Mouse (Mus musculus) midbrain, embryonic 10.5 days (tissue): ENCODE data around the gene Mtus2. TPM values are rescaled to one million over a fixed set of nuclear protein-coding genes. Genes with fewer than 3 reads are reported as not detected.
"Not testable (repeated sequence)": the region's sequence is repeated elsewhere in the genome, so short reads cannot be mapped to it uniquely, and the experiment has no call there.

Experiments
- DNase-seq: peaks from one replicate; pipeline ENCODE4 v3.0.0-alpha.2; 2017; ENCODE audit warnings: low spot score
- H3K27ac ChIP-seq: fragments of 300-500 bp; sonication (generic); replicated peaks from 2 replicates; pipeline ENCODE4 v1.5.1; 2016; ENCODE audit warnings: mild to moderate bottlenecking
- H3K27me3 ChIP-seq: fragments of 300-500 bp; sonication (generic); 2 replicates; pipeline ENCODE4 v1.6.1; 2016; ENCODE audit warnings: low read depth, mild to moderate bottlenecking; ENCODE audit not compliant: poor library complexity, severe bottlenecking
- H3K36me3 ChIP-seq: fragments of 300-500 bp; sonication (generic); 2 replicates; pipeline ENCODE4 v1.6.1; 2016; ENCODE audit warnings: mild to moderate bottlenecking, moderate library complexity
- H3K4me1 ChIP-seq: fragments of 300-500 bp; sonication (generic); 2 replicates; pipeline ENCODE4 v1.6.1; 2016
- H3K4me3 ChIP-seq: fragments of 300-500 bp; sonication (generic); 2 replicates; pipeline ENCODE4 v1.5.1; 2016; ENCODE audit warnings: mild to moderate bottlenecking, moderate library complexity
- H3K9me3 ChIP-seq: fragments of 300-500 bp; sonication (generic); replicated peaks from 2 replicates; pipeline ENCODE4 v1.6.1; 2016; ENCODE audit warnings: mild to moderate bottlenecking
- WGBS: fragments of 180-500 bp; shearing (Covaris S2); methylation state at CpG from one replicate; pipeline ENCODE4 v1.1.7; 2016; 5-methylcytosine and 5-hydroxymethylcytosine counted together
- polyA plus RNA-seq: library from polyadenylated mRNA; unstranded; fragments of >200 nt; fragmentation: Nextera tagmentation; extraction: Ambion mirVana; gene quantifications from 2 replicates; pipeline ENCODE4 v1.2.1, GENCODE M21; 2016

Gene Mtus2
- polyA plus RNA-seq, 1 experiment from 2014 or later, result 5.1 TPM

DNA sequence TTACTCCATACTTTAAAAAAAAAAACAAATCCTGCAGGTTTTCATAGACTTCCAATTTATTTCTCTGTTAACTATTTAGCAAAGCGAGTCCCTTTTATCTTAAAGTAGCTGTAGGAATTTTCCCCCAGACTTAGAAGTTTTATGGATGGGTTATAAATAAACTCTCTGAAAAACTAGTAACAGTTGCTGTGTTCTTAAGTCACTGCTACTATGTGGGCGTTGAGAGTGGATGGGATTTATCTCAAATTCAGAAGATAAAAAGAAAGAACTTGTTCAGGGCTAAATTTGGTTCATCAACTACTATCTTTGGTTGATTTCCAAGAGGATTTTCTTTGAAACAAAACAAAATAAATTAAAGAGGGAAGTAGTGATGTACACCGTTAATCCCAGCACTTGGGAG lies 197.6 kb downstream of the Mtus2 start:
- no peak for DNase-seq
- peaks cover 4% of the 10 kb centered on the region; the same call in 1 of the 2 replicates for H3K9me3 ChIP-seq
- H3K27ac ChIP-seq, result no peak overlapping the region
- H3K27me3 ChIP-seq, result no peaks in the 10 kb centered on the region
- no peak overlapping the region for H3K4me3 ChIP-seq
- peaks cover 18% of the 10 kb centered on the region; the same call in 1 of the 2 replicates for H3K4me1 ChIP-seq
- 90% methylated on average over 3 of the region's 3 CpGs for WGBS
- H3K36me3 ChIP-seq, result no peaks in the 10 kb centered on the region

DNA sequence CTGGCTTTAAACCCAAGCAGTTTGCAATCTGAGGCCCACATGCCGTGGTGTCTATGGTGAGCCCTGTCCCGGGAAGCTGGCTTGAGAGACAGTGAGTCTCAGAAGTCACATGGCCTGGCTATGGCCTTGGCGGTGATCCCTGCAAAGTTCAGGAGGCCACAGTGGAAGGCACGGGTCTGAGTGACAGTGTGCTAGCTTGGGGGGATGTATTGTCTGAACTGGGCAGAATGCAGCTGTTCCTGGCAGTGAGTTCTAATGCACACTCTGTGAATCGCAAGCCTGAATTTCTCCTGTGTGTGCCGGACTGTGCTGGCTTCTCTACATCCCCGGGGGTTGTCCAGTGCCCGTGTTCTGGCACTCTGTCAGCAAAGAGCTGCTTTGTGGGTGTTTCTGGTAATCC lies 202.2 kb downstream of the Mtus2 start:
- H3K4me3 ChIP-seq, result no peak overlapping the region
- H3K27ac ChIP-seq, result no peak overlapping the region; the same call in 1 of the 2 replicates
- DNase-seq, result no peak
- H3K27me3 ChIP-seq, result no peaks in the 10 kb centered on the region
- H3K9me3 ChIP-seq, result no peaks in the 10 kb centered on the region
- H3K36me3 ChIP-seq, result no peaks in the 10 kb centered on the region
- H3K4me1 ChIP-seq, result peaks cover 7% of the 10 kb centered on the region; the same call in 1 of the 2 replicates
- WGBS, result 75% methylated on average over 8 of the region's 8 CpGs

DNA sequence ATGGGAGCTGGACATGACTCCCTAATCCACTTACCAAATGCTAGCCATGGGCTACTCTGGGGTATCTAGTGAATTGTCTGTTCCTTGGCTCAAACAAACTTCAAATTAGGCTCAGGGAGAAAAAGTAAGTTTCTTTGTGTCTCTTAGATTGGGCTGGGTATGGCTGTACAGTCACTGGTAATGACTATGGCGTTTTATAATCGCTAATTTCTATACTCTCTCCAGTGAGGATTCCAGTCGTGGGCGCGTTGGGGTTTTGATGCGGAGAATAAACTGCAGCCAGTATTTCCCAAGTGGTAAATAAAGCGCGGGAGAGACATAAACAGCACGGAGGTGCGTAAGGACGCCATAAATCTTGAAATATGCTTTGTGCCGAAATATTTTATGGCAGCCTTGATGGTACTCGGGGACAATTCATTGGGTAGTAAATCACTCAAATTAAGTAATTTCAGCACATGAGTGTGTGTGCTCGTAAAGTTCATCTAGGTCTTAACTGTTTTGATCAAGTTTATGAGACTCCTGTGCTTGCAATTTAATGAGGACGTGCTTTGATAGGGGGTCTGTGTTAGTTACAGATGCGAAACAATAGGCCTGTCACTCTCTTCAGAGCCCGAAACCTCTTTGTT lies 203.5 kb downstream of the Mtus2 start:
- 94% methylated on average over 17 of the region's 17 CpGs for WGBS
- H3K27ac ChIP-seq, result no peak overlapping the region
- H3K27me3 ChIP-seq, result no peaks in the 10 kb centered on the region
- no peak overlapping the region for H3K4me3 ChIP-seq
- no peaks in the 10 kb centered on the region for H3K36me3 ChIP-seq
- no peak for DNase-seq
- H3K4me1 ChIP-seq, result peaks cover 7% of the 10 kb centered on the region; the same call in 1 of the 2 replicates
- no peaks in the 10 kb centered on the region for H3K9me3 ChIP-seq

DNA sequence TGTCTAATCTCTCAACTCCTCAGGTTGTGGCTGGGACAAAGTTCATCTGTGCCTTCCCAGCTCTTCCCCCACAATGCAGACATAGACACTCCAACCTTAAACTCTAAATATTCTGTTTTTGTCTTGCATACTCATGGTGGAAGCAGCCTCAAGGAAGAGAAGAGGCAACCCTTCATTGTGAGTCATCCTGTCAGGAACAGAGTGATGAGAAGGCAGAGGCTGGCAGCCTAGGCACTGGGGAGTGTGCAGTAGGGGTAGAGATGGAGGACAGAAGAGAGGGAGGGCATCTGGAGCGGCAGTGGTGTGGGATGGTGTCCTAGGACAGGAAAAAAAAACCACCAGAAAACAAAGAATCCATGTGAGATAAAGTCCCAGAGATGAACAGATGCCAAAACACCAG lies 208.0 kb downstream of the Mtus2 start:
- H3K4me3 ChIP-seq, result no peak overlapping the region
- no peaks in the 10 kb centered on the region for H3K9me3 ChIP-seq
- no peak for DNase-seq
- H3K27me3 ChIP-seq, result no peaks in the 10 kb centered on the region
- H3K27ac ChIP-seq, result no peak overlapping the region
- 89% methylated on average over 1 of the region's 1 CpGs for WGBS
- H3K36me3 ChIP-seq, result no peaks in the 10 kb centered on the region
- H3K4me1 ChIP-seq, result no peaks in the 10 kb centered on the region

DNA sequence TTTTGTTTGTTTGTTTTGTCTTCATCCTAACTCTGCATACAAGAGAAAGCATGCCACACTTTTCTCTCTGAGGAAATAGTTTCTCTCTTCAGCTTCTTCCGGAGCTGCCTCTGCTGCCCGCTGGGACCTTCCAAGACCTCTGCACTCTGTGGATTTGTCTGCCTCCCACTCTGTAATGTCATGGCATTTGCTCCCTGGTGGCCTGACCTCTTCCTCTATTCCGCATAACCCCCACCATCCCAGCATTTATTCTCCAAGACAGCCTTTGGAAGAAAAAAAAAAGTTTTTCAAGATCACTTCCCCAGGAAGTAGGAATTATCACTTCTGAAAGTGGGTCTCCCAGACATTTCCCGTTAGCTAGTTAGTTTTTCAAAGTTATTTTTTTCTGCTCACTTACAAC lies 218.0 kb downstream of the Mtus2 start:
- Histone ChIP-seq H3K4me1 (peaks cover 23% of the 10 kb centered on the region), H3K27me3 (no peaks in the 10 kb centered on the region), H3K9me3 (peaks cover 22% of the 10 kb centered on the region), H3K27ac (0 out of 2 replicates have a peak overlapping the region, but pooled peaks have one; percentile 9), H3K4me3 (no peak overlapping the region), H3K36me3 (no peaks in the 10 kb centered on the region)
- 26% methylated on average over 4 of the region's 4 CpGs for WGBS
- DNase-seq, result peak; percentile 24

DNA sequence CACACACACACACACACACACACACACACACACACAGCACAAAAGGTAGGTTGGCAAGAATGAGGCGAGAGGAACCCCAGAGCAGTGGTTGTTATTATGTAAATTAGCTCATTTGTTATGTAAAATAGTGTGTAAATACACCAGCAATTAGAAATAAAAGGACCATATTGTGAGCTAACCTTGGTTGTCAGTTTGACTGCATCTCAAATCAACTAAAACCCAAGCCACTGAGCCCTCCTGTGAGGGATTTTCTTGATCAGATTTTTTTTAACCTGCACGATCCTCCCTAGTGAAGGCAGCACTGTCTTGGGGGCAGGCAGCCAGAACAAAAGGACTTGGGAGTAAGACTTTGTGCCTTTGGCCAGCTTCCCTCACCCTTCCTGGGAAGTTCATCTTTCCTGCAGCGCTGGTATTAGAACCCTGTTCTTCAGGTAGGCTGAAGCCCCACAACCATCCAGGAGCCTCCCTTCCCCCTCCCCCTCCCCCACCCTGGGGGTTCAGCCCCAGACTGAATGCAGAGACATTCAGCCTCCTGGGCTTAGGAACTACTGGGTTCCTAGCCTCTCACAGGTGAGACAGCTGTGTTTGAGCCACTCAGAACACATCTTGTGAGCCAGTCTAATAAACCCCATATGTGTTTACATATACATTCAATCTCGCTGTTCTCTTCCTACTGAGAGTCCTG lies 218.8 kb downstream of the Mtus2 start:
- Histone ChIP-seq H3K27ac (no peak overlapping the region), H3K27me3 (no peaks in the 10 kb centered on the region), H3K36me3 (no peaks in the 10 kb centered on the region), H3K4me3 (no peak overlapping the region), H3K9me3 (peaks cover 22% of the 10 kb centered on the region), H3K4me1 (peaks cover 27% of the 10 kb centered on the region)
- 36% methylated on average over 4 of the region's 4 CpGs for WGBS
- DNase-seq, result no peak

DNA sequence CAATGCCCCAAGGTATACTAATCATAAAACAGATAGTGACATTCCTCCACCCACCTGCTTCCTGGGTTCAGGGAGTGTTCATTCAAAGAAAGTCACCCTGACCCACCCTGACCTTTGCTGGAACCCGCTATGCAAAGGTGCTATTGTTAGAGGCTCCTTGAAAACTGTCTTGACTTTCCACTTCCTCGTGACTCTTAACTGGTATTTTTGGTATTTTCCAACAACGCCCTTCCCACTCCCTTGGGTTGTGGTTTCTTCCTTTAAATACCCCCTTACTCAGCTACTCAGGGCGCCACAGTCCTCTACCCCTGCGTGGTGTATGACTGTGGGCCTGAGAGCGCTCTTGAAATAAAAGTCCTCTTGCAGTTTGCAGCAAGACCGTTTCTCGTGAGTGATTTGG lies 219.4 kb downstream of the Mtus2 start:
- DNase-seq, result not testable (repeated sequence)
- WGBS, result 93% methylated on average over 8 of the region's 8 CpGs

DNA sequence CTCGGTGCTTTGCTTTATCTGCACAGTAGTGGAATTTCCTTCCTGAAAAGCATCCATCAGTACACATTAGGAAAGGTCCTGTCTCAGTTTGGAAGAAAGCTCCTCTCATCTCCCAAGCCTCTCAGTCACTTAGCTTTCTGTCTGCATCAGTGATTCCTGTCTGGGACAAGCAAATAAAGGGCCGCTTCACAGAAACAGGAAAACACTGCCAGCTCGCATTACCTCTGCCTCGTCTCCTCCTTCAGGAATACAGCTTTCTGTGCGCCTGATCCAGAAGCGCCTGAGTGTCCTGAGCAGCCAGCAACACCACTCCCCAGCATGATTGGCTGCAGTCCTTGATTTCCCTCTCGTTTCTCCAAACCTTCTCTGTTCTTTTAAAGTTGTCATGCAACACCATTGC lies 222.1 kb downstream of the Mtus2 start:
- no peaks in the 10 kb centered on the region for H3K36me3 ChIP-seq
- H3K27me3 ChIP-seq, result no peaks in the 10 kb centered on the region
- DNase-seq, result no peak
- no peak overlapping the region for H3K27ac ChIP-seq
- 74% methylated on average over 7 of the region's 7 CpGs for WGBS
- H3K9me3 ChIP-seq, result peaks cover 22% of the 10 kb centered on the region
- H3K4me3 ChIP-seq, result no peak overlapping the region
- H3K4me1 ChIP-seq, result peaks cover 38% of the 10 kb centered on the region

More for the DNA sequence above, 219.4 kb downstream of the Mtus2 start:
- not testable (repeated sequence) for H3K4me3 ChIP-seq, H3K36me3 ChIP-seq, H3K27ac ChIP-seq, H3K27me3 ChIP-seq
- Histone ChIP-seq H3K9me3 (peaks cover 22% of the 10 kb centered on the region), H3K4me1 (peaks cover 34% of the 10 kb centered on the region)

DNA sequence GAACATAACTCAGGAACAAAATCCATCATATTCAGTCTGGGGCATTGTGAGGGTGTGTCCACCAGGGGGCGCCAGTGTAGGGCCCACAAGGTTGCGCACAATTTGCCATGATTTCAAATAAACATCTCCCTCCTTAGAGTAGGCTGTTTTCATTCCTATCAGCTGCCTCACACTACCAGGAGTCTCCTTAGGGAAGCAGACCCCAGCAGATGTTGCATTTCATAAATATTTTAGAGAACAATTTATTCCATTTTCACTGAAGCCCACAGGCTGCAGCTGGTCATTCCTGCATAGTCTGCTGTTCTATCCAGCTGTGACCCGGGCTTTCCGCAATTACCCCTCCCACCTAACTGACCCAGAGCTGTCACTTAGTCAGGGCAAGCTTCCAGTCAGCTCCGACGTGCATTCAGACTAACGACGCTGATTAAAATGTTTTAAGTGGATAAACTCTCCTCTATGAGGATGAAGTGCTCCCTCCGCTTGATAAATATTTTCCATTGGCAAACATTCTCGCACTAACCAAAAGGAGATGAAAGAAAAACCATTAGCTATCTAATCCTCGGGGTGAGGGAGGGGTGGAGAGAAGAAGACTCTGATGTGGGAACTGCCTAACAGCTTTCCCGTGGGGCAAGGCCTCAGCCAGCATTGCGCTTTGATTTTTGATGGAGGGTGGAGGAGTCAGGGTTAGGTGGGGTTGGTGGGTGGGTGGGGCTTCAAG lies 223.6 kb downstream of the Mtus2 start:
- Histone ChIP-seq H3K4me3 (no peak overlapping the region), H3K27ac (peak overlapping the region; percentile 49)
- 32% methylated on average over 13 of the region's 13 CpGs for WGBS

DNA sequence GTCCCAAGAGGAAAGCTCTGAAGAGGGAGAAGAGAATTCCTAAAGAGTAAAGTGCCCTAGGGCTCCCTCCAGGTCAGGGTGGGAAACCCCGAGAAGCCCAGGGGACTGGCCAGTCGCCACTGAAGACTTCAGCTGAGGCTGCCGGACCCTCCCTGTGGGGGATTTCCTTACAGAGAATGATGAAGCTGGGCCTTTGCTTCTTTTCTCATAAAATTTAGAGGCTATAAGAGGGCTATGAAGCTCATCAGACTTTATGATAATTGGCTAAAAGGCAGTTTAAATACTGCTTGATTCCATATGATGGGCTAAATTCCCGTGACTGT lies 224.1 kb downstream of the Mtus2 start:
- Histone ChIP-seq H3K4me1 (peaks cover 17% of the 10 kb centered on the region), H3K9me3 (peaks cover 34% of the 10 kb centered on the region), H3K36me3 (no peaks in the 10 kb centered on the region), H3K27ac (peak overlapping the region; percentile 49), H3K4me3 (no peak overlapping the region), H3K27me3 (no peaks in the 10 kb centered on the region)
- 43% methylated on average over 4 of the region's 4 CpGs for WGBS
- DNase-seq, result no peak

More for the DNA sequence above, 223.6 kb downstream of the Mtus2 start:
- Histone ChIP-seq H3K9me3 (peaks cover 30% of the 10 kb centered on the region), H3K27me3 (no peaks in the 10 kb centered on the region), H3K4me1 (peaks cover 23% of the 10 kb centered on the region), H3K36me3 (no peaks in the 10 kb centered on the region)
- peak; percentile 33 for DNase-seq

DNA sequence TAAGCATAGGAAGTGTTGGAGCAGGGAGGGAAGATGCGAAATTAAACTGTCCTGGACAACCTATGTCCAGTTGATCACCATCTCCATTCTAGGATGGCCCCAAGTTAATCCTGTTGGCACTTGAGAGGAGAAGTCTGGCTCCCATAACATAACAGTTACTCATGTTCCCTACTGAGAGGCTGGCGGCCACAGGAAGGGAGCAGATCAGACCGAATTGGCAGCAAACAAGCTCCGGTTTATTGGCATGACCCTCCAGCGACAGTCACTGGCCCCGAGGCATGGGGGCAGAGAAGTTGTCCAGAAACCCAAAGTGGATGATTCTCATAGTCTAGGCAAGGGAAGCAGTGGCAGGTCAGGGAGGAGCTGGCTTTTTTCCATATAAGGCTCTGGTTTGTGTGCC lies 224.8 kb downstream of the Mtus2 start:
- Histone ChIP-seq H3K4me3 (no peak overlapping the region), H3K9me3 (peaks cover 32% of the 10 kb centered on the region), H3K4me1 (peaks cover 17% of the 10 kb centered on the region), H3K36me3 (no peaks in the 10 kb centered on the region), H3K27me3 (no peaks in the 10 kb centered on the region), H3K27ac (no peak overlapping the region)
- WGBS, result 86% methylated on average over 6 of the region's 6 CpGs
- DNase-seq, result no peak

DNA sequence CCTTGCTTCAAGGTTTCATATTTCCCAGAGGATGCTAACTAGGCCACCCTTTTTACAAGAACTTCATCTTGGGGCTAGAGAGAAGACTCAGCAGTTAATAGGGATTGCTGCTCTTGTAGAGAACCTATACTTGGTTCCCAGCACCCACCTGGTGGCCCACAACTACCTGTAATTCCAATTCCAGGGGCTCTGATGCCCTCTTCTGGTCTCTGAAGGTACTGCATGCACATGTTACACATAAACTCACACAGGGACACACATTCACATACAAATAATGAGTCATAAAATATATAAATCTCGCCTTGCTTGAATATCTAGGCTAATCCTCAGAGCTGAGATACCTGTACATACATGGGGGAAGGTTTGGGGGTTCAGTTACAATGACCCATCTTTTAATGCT lies 228.8 kb downstream of the Mtus2 start:
- H3K27me3 ChIP-seq, result no peaks in the 10 kb centered on the region
- no peak overlapping the region for H3K27ac ChIP-seq
- DNase-seq, result no peak
- WGBS, result 85% methylated on average over 1 of the region's 1 CpGs
- H3K4me3 ChIP-seq, result no peak overlapping the region
- peaks cover 13% of the 10 kb centered on the region for H3K4me1 ChIP-seq
- no peaks in the 10 kb centered on the region for H3K36me3 ChIP-seq
- peaks cover 12% of the 10 kb centered on the region for H3K9me3 ChIP-seq

DNA sequence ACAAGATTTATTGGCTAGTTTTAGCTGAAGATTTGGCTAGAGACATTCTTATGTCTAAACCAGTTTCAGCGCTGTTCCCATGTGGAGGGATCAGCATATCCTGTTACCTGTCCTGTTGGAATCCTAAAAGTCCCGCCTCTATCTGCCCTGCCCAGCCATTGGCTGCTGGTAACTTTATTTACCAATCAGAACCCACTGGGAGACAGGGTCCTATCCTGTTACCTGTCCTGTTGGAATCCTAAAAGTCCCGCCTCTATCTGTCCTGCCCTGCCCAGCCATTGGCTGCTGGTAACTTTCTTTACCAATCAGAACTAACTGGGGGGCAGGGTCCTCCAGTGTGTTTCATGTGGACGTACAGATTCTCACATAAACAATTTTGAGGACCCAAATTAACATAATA lies 234.3 kb downstream of the Mtus2 start:
- Histone ChIP-seq H3K4me3 (no peak overlapping the region), H3K4me1 (no peaks in the 10 kb centered on the region), H3K27me3 (no peaks in the 10 kb centered on the region), H3K9me3 (no peaks in the 10 kb centered on the region), H3K27ac (no peak overlapping the region), H3K36me3 (no peaks in the 10 kb centered on the region)
- DNase-seq, result no peak
- 43% methylated on average over 4 of the region's 4 CpGs for WGBS
